Mouse (Mus musculus): ENCODE measurements around the gene Ranbp17. TPM values are rescaled to one million over a fixed set of nuclear protein-coding genes. Genes with fewer than 3 reads are reported as not detected.

Gene Ranbp17
- total RNA-seq, 2 experiments from 2014 or later = 7.3 to 10.7 TPM

- intact Hi-C loops (cut with DNase I) = no loop called here
- no peak for DNase-seq
These were observed 238.7 kb downstream of the Ranbp17 start for GRCm38 (mm10) chr11:33274816-33275215.

DNA sequence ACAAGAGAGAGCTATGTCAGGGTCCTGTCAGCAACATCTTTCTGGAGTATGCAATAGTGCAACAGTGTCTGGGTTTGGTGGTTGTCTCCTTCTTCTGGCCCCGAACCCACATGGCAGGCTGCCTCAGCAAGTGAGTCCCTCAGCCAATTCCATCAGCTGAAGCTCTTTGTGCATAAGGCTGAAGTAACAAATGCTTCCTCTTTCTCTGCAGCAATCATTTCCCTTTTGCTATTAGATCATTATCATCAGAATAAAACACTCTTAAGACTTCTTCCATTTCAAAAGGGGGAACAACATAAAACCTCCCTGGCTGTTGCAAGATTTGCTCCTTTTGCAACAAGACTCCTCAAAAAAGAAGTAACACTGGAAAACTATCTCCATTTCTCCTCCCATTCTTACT lies 239.3 kb downstream of the Ranbp17 start:
- no peak for DNase-seq
- intact Hi-C loops (cut with DNase I) = no loop called here

DNA sequence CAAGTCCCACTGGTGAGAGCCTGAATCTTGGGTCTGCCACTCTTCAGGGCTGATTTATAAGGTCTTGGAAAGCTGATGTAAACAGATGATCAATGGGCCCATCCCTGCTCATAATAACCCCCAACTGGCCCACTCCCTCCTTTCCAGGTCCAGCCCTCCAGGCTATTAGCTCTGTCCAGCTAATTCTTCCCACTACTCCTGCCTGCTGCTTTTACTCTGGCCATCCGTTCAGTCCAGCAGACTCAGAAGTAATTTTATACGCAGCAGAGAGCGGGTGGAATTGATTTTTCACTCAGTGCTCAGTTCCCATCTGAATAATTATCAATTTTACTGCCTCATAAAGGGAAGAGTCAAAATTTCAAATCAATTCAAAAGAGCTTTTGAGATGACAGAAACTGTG lies 273.3 kb downstream of the Ranbp17 start:
- intact Hi-C loops (cut with DNase I) = no loop called here
- no peak for DNase-seq

GRCm38 (mm10) chr11:33234134-33234533 lies 279.4 kb downstream of the Ranbp17 start:
- intact Hi-C loops (cut with DNase I) = no loop called here
- no peak for DNase-seq

GRCm38 (mm10) chr11:33232056-33232455 lies 281.5 kb downstream of the Ranbp17 start:
- no peak for DNase-seq
- intact Hi-C loops (cut with DNase I) = no loop called here

DNA sequence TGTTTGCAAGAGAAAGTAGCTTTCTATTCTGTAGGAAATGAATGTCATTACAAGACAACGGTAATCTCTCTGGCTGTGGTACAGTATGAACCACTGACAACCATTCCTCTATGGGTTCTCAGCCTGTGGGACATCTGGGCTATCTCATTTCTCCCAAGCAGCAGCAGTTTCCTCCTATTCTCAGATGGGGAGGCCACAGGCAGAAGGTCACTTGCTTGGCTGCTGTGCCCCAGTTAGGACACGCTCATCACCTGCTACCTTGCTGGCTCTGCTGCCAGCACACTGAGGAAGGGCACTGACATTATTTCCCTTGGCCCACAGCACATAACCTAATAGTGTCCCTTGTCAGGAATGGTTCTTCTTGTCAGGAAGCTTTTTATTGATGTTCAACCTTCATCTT lies 285.4 kb downstream of the Ranbp17 start:
- intact Hi-C loops (cut with DNase I) = no loop called here
- DNase-seq = no peak

- intact Hi-C loops (cut with DNase I) = no loop called here
- no peak for DNase-seq
These were observed 287.0 kb downstream of the Ranbp17 start for GRCm38 (mm10) chr11:33226516-33226915.

DNA sequence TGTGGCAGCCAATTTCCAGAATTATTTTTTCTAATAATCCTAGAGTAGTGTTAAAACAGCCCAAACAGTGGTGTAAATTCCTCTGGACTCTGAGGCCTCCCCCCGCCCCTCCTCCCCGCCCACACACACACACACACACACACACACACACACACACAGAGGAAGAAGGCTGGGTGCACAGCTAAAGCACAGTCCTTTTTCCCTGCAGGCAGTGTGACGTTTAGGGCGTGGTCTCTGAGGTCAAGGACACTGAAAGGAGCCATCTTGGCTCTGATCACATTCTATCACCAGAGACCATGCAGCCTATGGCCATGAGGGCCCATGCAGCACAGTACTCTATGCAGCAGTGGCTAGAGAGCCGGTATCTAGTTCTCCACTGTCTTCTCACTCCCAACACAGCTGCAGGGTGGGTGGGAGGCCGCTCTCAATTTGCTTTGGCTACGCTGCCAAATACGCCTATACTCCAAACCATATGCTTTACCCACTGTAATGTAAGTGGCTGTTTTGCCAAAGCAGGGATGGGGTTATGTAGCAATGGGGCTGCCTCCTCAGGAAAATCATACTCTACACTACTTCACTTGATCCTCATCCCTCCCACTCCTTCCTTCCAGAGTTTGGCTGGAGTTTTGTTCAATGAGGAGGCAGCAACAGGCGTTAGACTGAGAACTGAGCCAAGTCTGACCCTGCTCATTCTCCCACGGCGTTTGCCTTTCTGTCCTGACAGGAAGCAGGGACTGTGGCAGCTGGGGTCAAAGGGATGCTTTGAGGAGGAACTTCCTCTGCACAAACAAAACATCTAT lies 291.8 kb downstream of the Ranbp17 start:
- intact Hi-C loops (cut with DNase I) = no loop called here
- DNase-seq = no peak

DNA sequence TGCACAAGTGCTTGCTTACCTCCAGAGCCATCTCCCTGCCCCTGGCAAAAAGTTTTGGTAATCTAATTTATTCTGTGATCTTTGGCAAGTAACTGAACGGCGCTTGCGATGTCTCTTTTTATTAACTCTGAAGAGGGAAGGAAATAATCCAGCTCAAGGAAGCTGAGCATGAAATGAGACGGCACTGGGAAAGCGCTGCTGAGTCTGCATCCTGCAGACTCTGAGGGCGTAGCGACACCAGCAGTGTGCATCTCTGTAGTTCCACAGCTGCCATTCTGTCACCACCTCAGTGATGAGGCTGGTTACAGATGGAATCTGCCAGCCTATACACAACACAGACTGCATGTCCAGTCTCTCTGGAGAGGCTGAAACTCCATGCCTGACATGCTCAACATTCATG lies 292.8 kb downstream of the Ranbp17 start:
- no peak for DNase-seq
- intact Hi-C loops (cut with DNase I) = no loop called here

GRCm38 (mm10) chr11:33217384-33218079 lies 296.0 kb downstream of the Ranbp17 start:
- peak; percentile 72 for DNase-seq
- intact Hi-C loops (cut with DNase I) = no loop called here

GRCm38 (mm10) chr11:33207411-33207810 lies 306.1 kb downstream of the Ranbp17 start:
- DNase-seq = no peak
- intact Hi-C loops (cut with DNase I) = no loop called here

DNA sequence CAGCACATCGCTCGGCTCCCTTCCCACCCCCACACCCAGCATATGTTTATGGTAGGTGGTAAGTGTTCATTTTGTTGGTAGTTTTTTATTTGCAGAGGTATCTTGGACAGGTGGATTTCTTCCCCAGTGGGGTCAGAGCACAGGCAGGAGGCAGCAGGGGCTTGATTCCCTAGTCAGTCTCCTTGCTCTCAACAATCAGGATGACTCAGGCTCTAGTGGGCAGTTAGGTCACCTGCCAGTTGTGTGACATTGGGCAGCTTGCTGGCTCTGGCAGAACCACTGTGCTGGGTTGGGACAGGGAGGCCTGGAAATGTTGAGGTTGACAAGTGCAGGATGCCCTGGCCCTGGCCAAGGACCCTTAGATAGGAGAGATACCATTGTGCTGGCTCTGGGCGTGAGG lies 308.6 kb downstream of the Ranbp17 start:
- intact Hi-C loops (cut with DNase I) = no loop called here
- DNase-seq = no peak

DNA sequence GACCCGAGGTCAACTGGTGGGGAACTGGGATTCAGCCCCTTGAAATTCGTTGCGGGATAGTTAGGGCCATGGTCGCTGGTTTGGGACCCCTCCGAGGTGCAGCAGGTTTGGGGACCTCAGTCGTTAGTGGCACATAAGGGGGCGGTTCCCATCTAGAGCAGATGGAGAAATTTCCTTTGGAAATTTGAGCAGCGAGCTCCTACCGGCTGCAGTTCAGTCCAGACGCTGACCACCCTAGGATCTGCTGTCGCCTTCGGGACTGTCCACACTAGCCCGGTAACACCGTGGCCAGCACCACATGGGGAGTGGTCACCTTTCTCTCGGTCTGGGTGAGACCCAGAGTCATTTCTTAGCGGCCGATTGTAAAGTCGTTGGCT lies 309.2 kb downstream of the Ranbp17 start:
- DNase-seq = no peak

DNA sequence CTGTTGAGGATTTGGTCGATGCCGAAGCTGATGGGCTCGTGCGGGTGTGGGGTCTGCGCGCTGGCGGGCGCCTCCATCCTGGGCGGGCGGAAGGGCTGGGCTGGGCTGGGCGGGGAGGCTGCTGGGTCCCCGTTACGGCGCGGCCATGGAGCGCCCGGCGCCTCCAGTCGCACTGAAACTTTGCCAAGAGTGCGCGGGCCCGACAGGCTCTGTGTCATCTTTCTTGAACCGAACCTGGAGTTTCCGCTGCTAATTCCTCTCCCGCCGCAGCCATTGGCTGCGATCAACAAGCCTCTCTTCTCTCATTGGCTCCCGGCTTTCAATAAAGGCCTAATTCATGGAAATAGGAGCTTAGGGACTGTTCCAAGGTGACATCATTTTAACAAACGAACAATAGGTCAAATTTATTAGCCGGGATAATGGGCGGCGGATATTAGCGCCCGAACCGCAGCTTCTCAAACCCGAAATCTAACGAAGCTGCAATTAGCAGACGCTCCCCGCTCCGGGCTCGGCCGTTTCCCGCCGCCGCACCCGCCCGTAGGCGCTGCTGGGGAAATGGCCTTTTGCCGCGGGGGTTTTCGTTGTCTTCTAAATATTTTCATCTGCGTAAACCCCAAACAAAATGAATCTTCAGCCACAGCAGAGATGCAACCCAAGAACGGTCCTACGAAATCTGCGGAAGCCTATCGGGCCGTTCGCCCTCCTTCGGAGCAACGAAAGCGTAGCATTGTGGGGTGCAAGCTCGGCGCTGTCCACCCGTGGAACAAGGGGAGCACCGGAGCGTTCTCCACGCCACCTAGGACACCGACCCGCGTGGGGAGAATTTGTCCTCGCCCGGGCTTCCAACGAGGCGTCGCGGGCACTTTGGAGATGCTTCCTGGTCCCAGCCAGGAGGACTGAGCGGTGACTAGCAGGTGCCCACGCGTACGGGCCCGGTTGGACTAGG lies 309.9 kb downstream of the Ranbp17 start, which contains the start of gene Tlx3:
Gene Tlx3, minus strand, starts transcription at position 207 of the 946 bp plus-strand sequence.
- intact Hi-C loops (cut with DNase I) = no loop called here
- peak; percentile 86 for DNase-seq

More for the DNA sequence above, 309.2 kb downstream of the Ranbp17 start:
- intact Hi-C loops (cut with DNase I) = no loop called here

DNA sequence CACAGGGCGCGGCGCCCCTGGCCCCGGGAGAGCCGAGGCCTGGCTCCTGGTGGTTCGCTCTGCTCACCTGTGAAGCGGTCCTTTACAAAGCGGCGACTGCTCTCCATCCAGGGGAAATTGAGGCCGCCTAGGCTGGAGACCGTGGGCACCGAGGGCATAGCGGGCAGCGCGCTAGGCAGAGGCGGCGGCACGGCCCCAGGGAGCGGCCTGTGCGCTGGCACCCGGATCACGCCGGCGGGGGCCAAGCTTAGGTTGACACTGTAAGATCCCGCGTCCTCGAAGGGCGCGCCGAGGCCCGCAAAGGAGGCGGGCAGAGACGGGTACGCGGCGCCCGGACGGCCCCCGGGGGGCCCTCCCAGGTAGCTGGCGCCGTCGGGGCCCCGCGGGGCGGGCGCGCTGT lies 310.6 kb downstream of the Ranbp17 start:
- intact Hi-C loops (cut with DNase I) = no loop called here
- DNase-seq = no peak

- intact Hi-C loops (cut with DNase I) = no loop called here
- peak; percentile 54 for DNase-seq
These were observed 311.2 kb downstream of the Ranbp17 start for GRCm38 (mm10) chr11:33202296-33202695.

DNA sequence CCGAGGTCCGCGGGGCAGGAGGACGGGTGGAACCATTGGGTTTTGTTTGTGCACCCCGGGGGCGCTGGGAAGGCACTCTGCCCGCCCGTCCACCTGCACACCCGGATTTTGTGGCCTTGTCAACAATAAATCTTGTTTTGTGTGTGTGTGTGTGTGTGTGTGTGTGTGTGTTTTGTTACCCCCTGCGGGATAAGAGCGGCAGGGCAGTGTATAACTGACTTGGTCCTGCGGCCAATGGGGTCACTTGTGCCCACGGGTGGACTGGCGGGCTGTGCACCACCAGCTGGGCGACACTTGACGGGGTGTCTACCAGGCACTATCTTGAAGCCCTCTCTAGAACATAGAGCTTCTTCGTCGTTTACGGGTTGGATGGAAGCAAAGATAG lies 311.9 kb downstream of the Ranbp17 start:
- intact Hi-C loops (cut with DNase I) = no loop called here
- DNase-seq = peak; percentile 17

GRCm38 (mm10) chr11:33200764-33201625 lies 312.6 kb downstream of the Ranbp17 start:
- intact Hi-C loops (cut with DNase I) = no loop called here
- DNase-seq = peak; percentile 47

GRCm38 (mm10) chr11:33199906-33200763 lies 313.4 kb downstream of the Ranbp17 start:
- DNase-seq = peak; percentile 32
- intact Hi-C loops (cut with DNase I) = no loop called here
